Mouse (Mus musculus) effector memory CD4-positive, alpha-beta T cell, adult 5 months (primary cell): ENCODE measurements around the gene Zfp160. TPM values are rescaled to one million over a fixed set of nuclear protein-coding genes. Genes with fewer than 3 reads are reported as not detected.

Source experiments
- polyA plus RNA-seq: library from polyadenylated mRNA; unstranded; fragments of 100-300 nt; shearing (Covaris generic); gene quantifications from one replicate; pipeline ENCODE4 v1.2.1, GENCODE M21; 2017

The Zfp160 gene
- 7.5 TPM for polyA plus RNA-seq

DNA sequence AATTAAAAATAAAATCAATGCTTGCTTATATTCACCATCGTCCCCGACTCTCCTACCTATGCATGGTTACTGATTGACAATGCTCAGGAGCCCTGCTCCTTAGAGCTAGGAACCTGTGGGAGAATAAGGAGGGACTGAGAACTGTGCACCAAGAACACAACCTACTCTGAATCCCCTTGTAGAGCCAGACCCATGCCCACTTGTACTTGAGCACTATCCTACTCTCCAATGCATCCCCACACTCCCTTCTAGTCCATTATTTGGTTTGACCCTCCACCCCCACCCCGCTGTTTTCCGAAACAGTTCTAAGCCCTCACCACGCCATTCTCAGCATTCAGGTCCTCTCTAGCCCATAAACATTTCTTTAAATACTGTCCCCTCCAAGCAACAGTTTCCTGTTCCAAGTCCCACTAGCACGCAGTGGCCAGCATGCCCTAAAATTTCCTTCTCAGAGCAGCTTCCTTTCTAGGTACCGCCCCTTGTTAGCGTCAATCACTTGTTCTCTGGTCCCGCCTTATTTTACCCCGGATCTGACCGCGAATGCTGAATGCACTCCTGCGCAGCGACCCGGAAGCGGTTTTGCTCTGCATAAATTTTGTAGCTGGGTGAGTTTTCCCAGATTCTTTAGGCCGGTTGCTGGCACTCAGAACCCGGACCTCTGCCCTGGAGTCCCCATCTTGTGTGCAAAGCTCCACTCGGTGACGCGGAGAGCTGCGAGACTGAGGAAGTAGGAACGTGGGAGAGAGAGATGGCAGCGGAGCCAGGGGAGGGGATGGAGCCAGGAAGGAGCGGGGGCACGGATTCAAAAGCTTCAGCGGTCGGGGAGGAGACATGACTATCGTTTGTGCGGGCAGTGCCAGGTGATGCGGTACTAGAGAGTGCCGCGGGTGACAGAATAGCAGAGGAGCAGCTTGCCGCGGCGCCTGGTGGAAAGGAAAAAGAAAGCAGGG lies at the start of gene Zfp160:
Zfp160 (plus strand) TSS at position 522 of the 950 bp plus-strand sequence.

DNA sequence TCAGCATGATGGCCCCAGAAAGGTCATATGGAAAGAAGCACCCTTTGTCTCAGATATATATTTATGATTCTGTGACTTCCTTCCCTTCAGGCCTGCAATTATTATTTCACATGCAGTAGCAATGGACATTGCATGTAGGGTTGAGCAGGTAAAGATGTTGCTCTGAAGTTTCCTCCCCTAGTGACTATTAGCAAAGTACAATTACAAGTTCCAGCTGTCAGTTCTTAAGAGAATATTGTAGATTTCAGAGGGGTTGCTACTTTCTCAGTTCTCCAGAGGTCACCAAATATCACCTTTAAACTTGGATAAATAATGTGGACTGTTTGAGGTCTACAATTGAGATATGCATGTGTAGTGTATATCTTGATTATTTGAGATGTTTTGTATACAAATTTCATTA lies 12.3 kb upstream of the Zfp160 start, which contains the start of gene Vmn1r233:
Vmn1r233 (minus strand) TSS at position 101 of the 400 bp plus-strand sequence.

Other genes with a start within 250 kb of the Zfp160 start
- gene Vmn1r228, start 222.7 kb upstream of the Zfp160 start, polyA plus RNA-seq = not detected
- 0.04 TPM for gene Vmn1r229, start 197.3 kb upstream of the Zfp160 start, polyA plus RNA-seq
- not detected for gene Vmn1r230, start 168.5 kb upstream of the Zfp160 start, polyA plus RNA-seq
- not detected for gene Vmn1r231, start 103.8 kb upstream of the Zfp160 start, polyA plus RNA-seq
- not detected for gene Vmn1r232, start 89.2 kb upstream of the Zfp160 start, polyA plus RNA-seq
- gene Ppp2r1a, start 63.6 kb upstream of the Zfp160 start, polyA plus RNA-seq = 288 TPM
- 0.16 TPM for gene Vmn1r233, start 12.4 kb upstream of the Zfp160 start, polyA plus RNA-seq
- not detected for gene Vmn1r234, start 217.2 kb downstream of the Zfp160 start, polyA plus RNA-seq
- not detected for gene Vmn1r235, start 247.5 kb downstream of the Zfp160 start, polyA plus RNA-seq